Mouse (Mus musculus) hindbrain, embryonic 14.5 days (tissue): ENCODE data around the gene Rmnd5a. TPM values are rescaled to one million over a fixed set of nuclear protein-coding genes. Genes with fewer than 3 reads are reported as not detected.

Experiments
- ATAC-seq: fragments of 200-750 bp; cut with Nextera tagmentation; 2 replicates; pipeline ENCODE4 v1.8.0; 2017; ENCODE audit warnings: moderate number of reproducible peaks, mild to moderate bottlenecking, moderate TSS enrichment, moderate library complexity; ENCODE audit not compliant: low FRiP score
- DNase-seq: peaks from one replicate; pipeline ENCODE4 v3.0.0-alpha.2; 2015; ENCODE audit warnings: low spot score
- H3K27ac ChIP-seq: fragments of 300-500 bp; sonication (generic); 2 replicates; pipeline ENCODE4 v1.5.1; 2014; ENCODE audit warnings: mild to moderate bottlenecking, moderate library complexity
- H3K27me3 ChIP-seq: fragments of 300-500 bp; sonication (generic); 2 replicates; pipeline ENCODE4 v1.6.1; 2014; ENCODE audit warnings: mild to moderate bottlenecking, low read length, mixed read lengths; ENCODE audit not compliant: control insufficient read depth, insufficient read depth
- H3K36me3 ChIP-seq: fragments of 300-500 bp; sonication (generic); replicated peaks from 2 replicates; pipeline ENCODE4 v1.6.1; 2014; ENCODE audit not compliant: control insufficient read depth, insufficient read depth
- H3K4me1 ChIP-seq: fragments of 300-500 bp; sonication (generic); replicated peaks from 2 replicates; pipeline ENCODE4 v1.6.1; 2014; ENCODE audit warnings: antibody characterized with exemption, low read length, mixed read lengths; ENCODE audit not compliant: control insufficient read depth, insufficient read depth
- H3K4me2 ChIP-seq: fragments of 300-500 bp; sonication (generic); replicated peaks from 2 replicates; pipeline ENCODE4 v1.6.1; 2014; ENCODE audit warnings: mild to moderate bottlenecking, moderate library complexity
- H3K4me3 ChIP-seq: fragments of 300-500 bp; sonication (generic); replicated peaks from 2 replicates; pipeline ENCODE4 v1.5.1; 2014; ENCODE audit warnings: mild to moderate bottlenecking, low read length
- H3K9ac ChIP-seq: fragments of 300-500 bp; sonication (generic); 2 replicates; pipeline ENCODE4 v1.6.1; 2014
- H3K9me3 ChIP-seq: fragments of 300-500 bp; sonication (generic); 2 replicates; pipeline ENCODE4 v1.6.1; 2016; ENCODE audit warnings: low read length; ENCODE audit not compliant: control insufficient read depth
- WGBS: fragments of 180-500 bp; shearing (Covaris S2); extraction: QIAGEN DNeasy Blood & Tissue Kit; methylation state at CpG from one replicate; pipeline ENCODE4 v1.1.7; 2014; 5-methylcytosine and 5-hydroxymethylcytosine counted together
- polyA plus RNA-seq: library from polyadenylated mRNA; unstranded; fragments of >200 nt; fragmentation: Nextera tagmentation; extraction: Ambion mirVana; gene quantifications from 2 replicates; pipeline ENCODE4 v1.2.1, GENCODE M21; 2014

Gene Rmnd5a
- polyA plus RNA-seq, 1 experiment from 2014 or later: 5.8 TPM

DNA sequence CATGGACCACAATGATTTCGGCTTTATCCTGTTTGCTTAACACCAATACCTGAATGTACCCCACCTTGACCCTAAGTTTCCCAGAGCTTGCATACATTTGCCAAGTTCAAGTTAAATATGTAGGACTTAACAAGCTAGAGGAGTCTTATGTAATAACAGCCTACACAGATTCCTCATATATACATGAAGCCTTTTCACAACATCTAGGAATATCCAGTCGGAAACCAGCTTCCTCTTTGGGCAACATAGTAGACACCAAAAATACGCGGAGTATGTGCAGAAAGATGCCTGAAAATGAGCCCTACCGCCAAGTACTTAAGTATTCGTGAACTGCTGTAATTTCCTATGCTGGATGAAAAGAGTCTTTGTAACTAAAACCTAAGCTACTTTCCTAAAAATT is 14.8 kb downstream of the Rmnd5a start:
- no peaks in the 10 kb centered on the region for H3K9me3 ChIP-seq
- ATAC-seq (no peak), DNase-seq (no peak)
- H3K4me3 ChIP-seq: no peak overlapping the region
- H3K27ac ChIP-seq: no peak overlapping the region
- H3K36me3 ChIP-seq: peaks cover 32% of the 10 kb centered on the region
- no peak overlapping the region for H3K9ac ChIP-seq
- WGBS: 96% methylated on average over 6 of the region's 6 CpGs
- H3K4me1 ChIP-seq: no peaks in the 10 kb centered on the region
- H3K27me3 ChIP-seq: no peaks in the 10 kb centered on the region
- H3K4me2 ChIP-seq: no peak overlapping the region

- no peak overlapping the region for H3K4me3 ChIP-seq
- no peak overlapping the region for H3K4me2 ChIP-seq
- no peak overlapping the region for H3K9ac ChIP-seq
- H3K27ac ChIP-seq: no peak overlapping the region
- no peaks in the 10 kb centered on the region for H3K4me1 ChIP-seq
- DNase-seq (peak; percentile 44), ATAC-seq (no peak)
- H3K9me3 ChIP-seq: no peaks in the 10 kb centered on the region
- peaks cover 27% of the 10 kb centered on the region for H3K36me3 ChIP-seq
- WGBS: 93% methylated on average over 3 of the region's 3 CpGs
- H3K27me3 ChIP-seq: no peaks in the 10 kb centered on the region
Measured at GRCm38 (mm10) chr6:71423116-71423515, 17.3 kb downstream of the Rmnd5a start.

DNA sequence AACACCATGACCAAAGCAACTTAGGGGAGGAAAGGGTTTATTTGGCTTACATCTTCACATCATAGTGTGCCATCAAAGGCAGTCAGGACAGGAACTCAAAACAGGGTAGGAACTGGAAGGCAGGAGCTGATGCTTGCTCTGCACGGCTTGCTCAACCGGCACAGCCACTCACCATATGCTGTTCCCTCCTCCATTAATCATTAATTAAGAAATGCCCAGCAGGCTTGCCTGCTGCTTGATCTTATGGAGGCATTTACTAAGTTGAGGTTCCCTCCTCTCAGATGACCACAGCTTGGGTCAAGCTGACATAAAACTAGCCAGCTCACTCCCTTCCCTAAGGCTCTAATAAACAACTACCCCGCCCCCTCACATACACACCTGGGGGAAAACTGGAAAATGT is 18.3 kb downstream of the Rmnd5a start:
- H3K9me3 ChIP-seq: no peaks in the 10 kb centered on the region
- no peak overlapping the region for H3K9ac ChIP-seq
- no peak overlapping the region for H3K4me3 ChIP-seq
- H3K27ac ChIP-seq: no peak overlapping the region
- ATAC-seq (no peak), DNase-seq (no peak)
- no peaks in the 10 kb centered on the region for H3K27me3 ChIP-seq
- H3K4me2 ChIP-seq: no peak overlapping the region
- WGBS: 65% methylated on average over 3 of the region's 3 CpGs
- peaks cover 17% of the 10 kb centered on the region for H3K36me3 ChIP-seq
- no peaks in the 10 kb centered on the region for H3K4me1 ChIP-seq

DNA sequence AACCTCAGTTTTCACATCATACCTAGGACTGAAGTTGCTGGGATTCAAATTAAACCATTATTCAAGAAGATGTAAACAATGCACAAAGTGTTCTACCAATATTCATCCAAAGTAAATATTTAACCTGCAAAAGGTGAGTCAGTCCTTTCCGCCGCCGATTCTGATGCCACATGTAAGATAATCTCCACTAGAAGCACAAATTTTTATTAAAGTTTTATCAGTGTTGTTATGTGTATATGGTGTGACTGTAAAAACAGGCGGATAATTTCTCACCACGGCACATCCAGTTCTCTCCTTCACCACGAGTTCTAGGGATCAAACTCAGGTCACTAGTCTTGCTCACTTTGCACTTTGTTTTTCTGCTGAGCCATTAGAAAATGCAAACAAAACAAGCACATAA is 19.6 kb downstream of the Rmnd5a start:
- H3K4me1 ChIP-seq: no peaks in the 10 kb centered on the region

DNA sequence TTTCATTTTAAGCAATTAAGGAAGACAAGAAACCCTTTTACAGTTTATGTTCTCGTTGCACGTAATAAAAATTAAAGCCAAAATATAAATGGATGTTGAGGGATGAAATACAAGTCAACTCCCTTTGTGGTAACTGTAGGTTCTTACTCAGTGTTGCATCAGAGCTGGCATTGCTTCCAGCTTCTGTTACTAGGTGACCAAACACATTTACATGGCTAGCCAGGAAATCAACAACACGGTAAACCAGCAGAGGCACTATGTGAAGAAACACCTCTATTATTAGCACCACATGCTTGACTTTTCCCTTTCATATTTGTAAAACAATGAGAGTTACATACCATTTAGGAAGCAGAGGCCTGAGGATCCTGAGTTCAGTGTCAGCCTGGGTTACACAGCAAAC is 21.6 kb downstream of the Rmnd5a start:
- Histone ChIP-seq H3K4me1 (no peaks in the 10 kb centered on the region), H3K27ac (no peak overlapping the region), H3K9me3 (no peaks in the 10 kb centered on the region), H3K4me3 (no peak overlapping the region), H3K27me3 (no peaks in the 10 kb centered on the region), H3K4me2 (no peak overlapping the region), H3K9ac (no peak overlapping the region), H3K36me3 (0 out of 2 replicates have a peak, but pooled peaks cover 4% of the 10 kb centered on the region)
- WGBS: 91% methylated on average over 3 of the region's 3 CpGs
- DNase-seq (no peak), ATAC-seq (no peak)

More for the DNA sequence above, 19.6 kb downstream of the Rmnd5a start:
- H3K4me3 ChIP-seq: no peak overlapping the region
- 91% methylated on average over 6 of the region's 6 CpGs for WGBS
- no peak overlapping the region for H3K27ac ChIP-seq
- no peak for ATAC-seq
- H3K9ac ChIP-seq: no peak overlapping the region
- no peak overlapping the region for H3K4me2 ChIP-seq
- DNase-seq: no peak
- 0 out of 2 replicates have a peak, but pooled peaks cover 4% of the 10 kb centered on the region for H3K36me3 ChIP-seq
- H3K27me3 ChIP-seq: no peaks in the 10 kb centered on the region
- H3K9me3 ChIP-seq: no peaks in the 10 kb centered on the region

DNA sequence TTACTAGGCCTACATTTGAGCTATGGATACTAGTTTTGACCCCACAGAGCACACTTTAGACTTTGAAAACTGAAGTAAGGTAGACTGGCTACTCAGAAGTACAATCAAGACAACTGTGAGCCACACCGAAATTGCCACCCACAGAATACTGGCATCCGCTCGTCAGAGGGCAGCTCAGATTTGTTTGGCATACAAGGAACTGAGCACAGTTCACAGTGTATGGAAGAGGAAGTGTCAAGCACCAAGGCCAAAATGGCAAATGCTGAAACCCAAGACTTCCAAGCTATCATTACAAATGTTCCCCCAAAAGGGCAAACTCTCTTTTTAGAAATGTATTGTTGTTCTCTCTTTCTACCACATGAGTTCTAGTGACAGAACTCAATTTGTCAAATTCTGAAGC is 25.0 kb downstream of the Rmnd5a start:
- H3K27me3 ChIP-seq: no peaks in the 10 kb centered on the region

DNA sequence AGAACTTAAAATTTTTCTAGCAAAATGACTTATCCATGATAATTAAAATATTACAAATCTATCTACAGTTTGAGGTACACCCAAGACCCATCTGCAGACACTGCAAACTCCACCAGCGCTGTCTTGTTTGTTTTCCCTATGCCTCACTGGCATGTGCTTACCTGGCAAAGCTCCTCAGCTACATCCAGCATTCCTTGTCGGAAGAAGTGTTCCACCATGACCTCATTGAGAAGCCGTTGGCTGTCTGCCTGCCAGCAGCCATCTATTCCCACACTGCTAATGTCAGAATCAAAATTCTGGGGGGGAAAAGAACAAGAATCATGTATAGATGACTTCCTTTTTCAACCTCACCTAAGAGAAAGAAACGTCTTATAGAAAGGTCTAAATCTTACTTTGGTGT is 25.8 kb downstream of the Rmnd5a start:
- DNase-seq: no peak
- peaks cover 11% of the 10 kb centered on the region; the same call in 1 of the 2 replicates for H3K36me3 ChIP-seq
- H3K4me2 ChIP-seq: no peak overlapping the region
- no peak overlapping the region for H3K9ac ChIP-seq
- no peaks in the 10 kb centered on the region for H3K27me3 ChIP-seq
- H3K4me3 ChIP-seq: no peak overlapping the region
- H3K9me3 ChIP-seq: no peaks in the 10 kb centered on the region
- no peaks in the 10 kb centered on the region for H3K4me1 ChIP-seq
- WGBS: 83% methylated on average over 4 of the region's 4 CpGs
- no peak for ATAC-seq
- no peak overlapping the region for H3K27ac ChIP-seq

More for the DNA sequence above, 25.0 kb downstream of the Rmnd5a start:
- no peak overlapping the region for H3K9ac ChIP-seq
- no peak overlapping the region for H3K4me3 ChIP-seq
- H3K4me1 ChIP-seq: no peaks in the 10 kb centered on the region
- peaks cover 14% of the 10 kb centered on the region; the same call in 1 of the 2 replicates for H3K36me3 ChIP-seq
- no peak for ATAC-seq
- 87% methylated on average over 3 of the region's 3 CpGs for WGBS
- no peak for DNase-seq
- no peak overlapping the region for H3K4me2 ChIP-seq
- no peak overlapping the region for H3K27ac ChIP-seq
- H3K9me3 ChIP-seq: no peaks in the 10 kb centered on the region

DNA sequence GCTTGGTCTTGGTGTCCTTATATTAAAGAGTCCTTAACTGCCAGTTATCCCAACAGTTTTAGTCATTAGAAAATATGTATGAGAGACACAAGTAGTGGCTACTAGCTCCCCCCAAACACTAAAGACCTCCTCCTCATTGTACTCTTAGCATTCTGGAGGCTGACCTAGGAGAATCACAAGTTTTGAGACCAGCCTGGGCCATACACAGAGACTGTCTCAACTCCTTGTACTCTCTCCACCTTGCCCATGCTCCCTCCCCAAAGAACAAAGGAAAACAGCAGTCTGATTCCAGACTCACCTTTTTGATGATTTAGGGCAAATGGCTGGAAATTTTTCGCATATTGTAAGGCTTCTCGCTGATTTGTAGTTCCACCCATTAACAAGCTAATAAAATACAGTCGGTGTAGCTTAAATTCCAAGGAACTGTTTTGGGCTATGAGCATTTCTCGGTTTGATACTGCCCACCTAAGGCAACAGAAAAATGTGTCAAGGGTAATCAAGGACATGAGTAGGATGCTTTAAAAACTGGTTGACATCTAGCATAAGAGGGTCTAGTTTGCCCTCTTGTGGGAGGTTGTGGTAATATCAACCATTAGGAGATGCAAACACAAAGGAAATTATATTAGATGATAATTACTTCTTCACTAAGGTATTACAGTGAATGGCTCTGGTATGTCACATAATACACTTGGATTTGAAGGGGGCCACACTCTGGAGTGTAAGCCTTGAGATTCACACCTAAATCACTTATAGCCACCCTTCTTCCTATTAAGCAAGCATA is 41.4 kb downstream of the Rmnd5a start:
- Histone ChIP-seq H3K9ac (no peak overlapping the region), H3K4me1 (no peaks in the 10 kb centered on the region; the same call in 1 of the 2 replicates), H3K36me3 (peaks cover 27% of the 10 kb centered on the region), H3K4me2 (no peak overlapping the region), H3K4me3 (no peak overlapping the region), H3K27ac (no peak overlapping the region), H3K27me3 (no peaks in the 10 kb centered on the region), H3K9me3 (no peaks in the 10 kb centered on the region)
- ATAC-seq (peak; percentile 72), DNase-seq (peak; percentile 76)
- 83% methylated on average over 4 of the region's 4 CpGs for WGBS

DNA sequence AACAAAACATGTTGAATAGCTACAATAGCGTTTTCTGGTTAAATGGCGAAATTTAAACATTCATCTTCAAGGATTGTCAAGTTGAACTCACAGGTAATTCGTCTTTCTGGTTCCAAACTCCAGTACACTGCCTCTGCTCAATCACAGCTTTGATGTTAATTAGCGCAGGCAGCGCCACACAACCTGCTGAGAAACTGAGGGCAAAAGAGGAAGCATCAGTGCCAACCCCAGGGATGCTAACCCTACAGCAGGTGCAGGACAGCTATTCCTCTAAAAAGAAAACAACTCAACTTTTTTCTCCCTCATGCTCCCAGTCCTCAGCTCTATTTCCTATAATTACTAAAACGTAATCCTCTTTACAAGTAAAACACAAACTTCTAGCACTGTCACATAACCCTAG is 43.7 kb downstream of the Rmnd5a start:
- Histone ChIP-seq H3K27me3 (no peaks in the 10 kb centered on the region), H3K4me3 (no peak overlapping the region), H3K4me1 (no peaks in the 10 kb centered on the region; the same call in 1 of the 2 replicates), H3K9me3 (no peaks in the 10 kb centered on the region), H3K9ac (no peak overlapping the region), H3K27ac (no peak overlapping the region), H3K4me2 (no peak overlapping the region), H3K36me3 (peaks cover 32% of the 10 kb centered on the region)
- 90% methylated on average over 6 of the region's 6 CpGs for WGBS
- ATAC-seq (no peak), DNase-seq (no peak)
